Mouse (Mus musculus): ENCODE measurements around the gene Tbc1d32. TPM values are rescaled to one million over a fixed set of nuclear protein-coding genes. Genes with fewer than 3 reads are reported as not detected.

Tbc1d32 gene
- polyA plus RNA-seq, 2 experiments: 0.27 to 0.46 TPM

- Histone ChIP-seq H3K27me3 (ENCODE audit: control insufficient read depth, insufficient read depth, low read length) (no peaks in the 10 kb centered on the region), H3K4me2 (ENCODE audit: low read depth) (no peak overlapping the region), H3K4me1 (replicated peaks; ENCODE audit: control insufficient read depth in 2 of 2, insufficient read depth in 2 of 2, low read length in 1 of 2) (no peaks in the 10 kb centered on the region), H3K9ac (replicated peaks) (no peak overlapping the region), H3K36me3 (replicated peaks; ENCODE audit: control insufficient read depth, insufficient read depth, low read depth) (no peaks in the 10 kb centered on the region), H3K4me3 (ENCODE audit: insufficient read depth in 1 of 2, low read depth in 2 of 2, low read length in 2 of 2) (no peak overlapping the region), H3K9me3 (ENCODE audit: control insufficient read depth, low read length) (no peaks in the 10 kb centered on the region), H3K27ac (no peak overlapping the region)
- DNase-seq (ENCODE audit: low read depth in 3 of 3, low spot score in 3 of 3) (peak in 2 of 3 experiments; percentile 1), ATAC-seq (ENCODE audit: insufficient read depth) (no peak)
- TF ChIP-seq CTCF (IDR thresholded peaks at IDR 0.05; ENCODE audit: low read depth) (peak; percentile 54; the same call in 1 of the 2 replicates), EP300 (IDR thresholded peaks at IDR 0.05; ENCODE audit: low read depth) (no peak)
- 33% methylated on average over 2 of the region's 2 CpGs for WGBS (ENCODE audit: insufficient replicate concordance)
Observed at GRCm38 (mm10) chr10:55979898-55980521, 248.5 kb downstream of the Tbc1d32 start.

- H3K36me3 ChIP-seq (replicated peaks; ENCODE audit: control insufficient read depth, insufficient read depth, low read depth): no peaks in the 10 kb centered on the region
- no peaks in the 10 kb centered on the region for H3K27me3 ChIP-seq (ENCODE audit: control insufficient read depth, insufficient read depth, low read length)
- no peak for ATAC-seq (ENCODE audit: insufficient read depth)
Observed at GRCm38 (mm10) chr10:55978001-55978400, 250.5 kb downstream of the Tbc1d32 start.

More at GRCm38 (mm10) chr10:55978001-55978400, 250.5 kb downstream of the Tbc1d32 start:
- Histone ChIP-seq H3K4me2 (ENCODE audit: low read depth) (no peak overlapping the region), H3K9me3 (ENCODE audit: control insufficient read depth, low read length) (no peaks in the 10 kb centered on the region), H3K4me3 (ENCODE audit: insufficient read depth in 1 of 2, low read depth in 2 of 2, low read length in 2 of 2) (no peak overlapping the region), H3K9ac (replicated peaks) (no peak overlapping the region), H3K27ac (no peak overlapping the region), H3K4me1 (replicated peaks; ENCODE audit: control insufficient read depth in 2 of 2, insufficient read depth in 2 of 2, low read length in 1 of 2) (no peaks in the 10 kb centered on the region)
- DNase-seq (ENCODE audit: low read depth in 3 of 3, low spot score in 3 of 3): no peak
- TF ChIP-seq CTCF (IDR thresholded peaks at IDR 0.05; ENCODE audit: low read depth) (no peak), EP300 (IDR thresholded peaks at IDR 0.05; ENCODE audit: low read depth) (no peak)
- WGBS (ENCODE audit: insufficient replicate concordance): 51% methylated on average over 7 of the region's 7 CpGs

Other genes starting within 250 kb of the Tbc1d32 start
- gene Msl3l2, start 121.8 kb downstream of the Tbc1d32 start, polyA plus RNA-seq (2012; rRNA removed): 0.63 and 1.0 TPM in 2 replicates
- 0.94 and 0.99 TPM in 2 replicates for gene Msl3l2, start 121.8 kb downstream of the Tbc1d32 start, polyA plus RNA-seq (2014; fragmentation: Nextera tagmentation; extraction: Ambion mirVana)
- gene Gja1, start 148.6 kb upstream of the Tbc1d32 start, polyA plus RNA-seq (2012; rRNA removed): 1.0 and 1.6 TPM in 2 replicates
- 4.5 TPM in 2 replicates for gene Gja1, start 148.6 kb upstream of the Tbc1d32 start, polyA plus RNA-seq (2014; fragmentation: Nextera tagmentation; extraction: Ambion mirVana)